Mouse (Mus musculus): ENCODE data around the gene Tnrc18. TPM values are rescaled to one million over a fixed set of nuclear protein-coding genes. Genes with fewer than 3 reads are reported as not detected.

Tnrc18 gene
- total RNA-seq, 2 experiments from 2014 or later: 82.2 TPM

GRCm38 (mm10) chr5:142730295-142730694, 87.2 kb downstream of the Tnrc18 start:
- no peak for DNase-seq (ENCODE audit: low spot score in 2 of 2)

GRCm38 (mm10) chr5:142728301-142728700, 89.2 kb downstream of the Tnrc18 start:
- DNase-seq (ENCODE audit: low spot score in 2 of 2): no peak

GRCm38 (mm10) chr5:142726748-142727147, 90.7 kb downstream of the Tnrc18 start:
- no peak for DNase-seq (ENCODE audit: low spot score in 2 of 2)

GRCm38 (mm10) chr5:142724265-142724664, 93.2 kb downstream of the Tnrc18 start:
- no peak for DNase-seq (ENCODE audit: low spot score in 2 of 2)

GRCm38 (mm10) chr5:142723520-142724133, 93.8 kb downstream of the Tnrc18 start:
- DNase-seq (ENCODE audit: low spot score in 2 of 2): peak in 1 of 2 experiments; percentile 47

- DNase-seq (ENCODE audit: low spot score in 2 of 2): no peak
These were observed 97.6 kb downstream of the Tnrc18 start for GRCm38 (mm10) chr5:142719897-142720296.

- no peak for DNase-seq (ENCODE audit: low spot score in 2 of 2)
These were observed 99.0 kb downstream of the Tnrc18 start for GRCm38 (mm10) chr5:142718486-142718885.

- peak; percentile 74 to 82 for DNase-seq (ENCODE audit: low spot score in 2 of 2)
These were observed 99.4 kb downstream of the Tnrc18 start for GRCm38 (mm10) chr5:142718037-142718436.

GRCm38 (mm10) chr5:142716056-142716455, 101.4 kb downstream of the Tnrc18 start:
- no peak for DNase-seq (ENCODE audit: low spot score in 2 of 2)

- no peak for DNase-seq (ENCODE audit: low spot score in 2 of 2)
These were observed 102.4 kb downstream of the Tnrc18 start for GRCm38 (mm10) chr5:142715059-142715458.

- no peak for DNase-seq (ENCODE audit: low spot score in 2 of 2)
These were observed 103.5 kb downstream of the Tnrc18 start for GRCm38 (mm10) chr5:142713966-142714365.

- DNase-seq (ENCODE audit: low spot score in 2 of 2): no peak
These were observed 105.1 kb downstream of the Tnrc18 start for GRCm38 (mm10) chr5:142712373-142712772.

GRCm38 (mm10) chr5:142709436-142709835, 108.0 kb downstream of the Tnrc18 start:
- no peak for DNase-seq (ENCODE audit: low spot score in 2 of 2)

- no peak for DNase-seq (ENCODE audit: low spot score in 2 of 2)
These were observed 109.8 kb downstream of the Tnrc18 start for GRCm38 (mm10) chr5:142707709-142708108.

GRCm38 (mm10) chr5:142703569-142703968, 113.9 kb downstream of the Tnrc18 start:
- no peak for DNase-seq (ENCODE audit: low spot score in 2 of 2)

- DNase-seq (ENCODE audit: low spot score in 2 of 2): no peak
These were observed 114.8 kb downstream of the Tnrc18 start for GRCm38 (mm10) chr5:142702511-142703138.

GRCm38 (mm10) chr5:142701651-142702510, 115.6 kb downstream of the Tnrc18 start:
- DNase-seq (ENCODE audit: low spot score in 2 of 2): no peak

- DNase-seq (ENCODE audit: low spot score in 2 of 2): no peak
These were observed 116.4 kb downstream of the Tnrc18 start for GRCm38 (mm10) chr5:142700842-142701589.

- DNase-seq (ENCODE audit: low spot score in 2 of 2): no peak
These were observed 119.7 kb downstream of the Tnrc18 start for GRCm38 (mm10) chr5:142697742-142698141.

GRCm38 (mm10) chr5:142696865-142697264, 120.6 kb downstream of the Tnrc18 start:
- no peak for DNase-seq (ENCODE audit: low spot score in 2 of 2)

- no peak for DNase-seq (ENCODE audit: low spot score in 2 of 2)
These were observed 121.2 kb downstream of the Tnrc18 start for GRCm38 (mm10) chr5:142696258-142696657.
